Mouse (Mus musculus) C2C12 (cell line): ENCODE measurements around the gene Nol7.

Experiments used
- CEBPB ChIP-seq: IDR thresholded peaks from one replicate; pipeline ENCODE4 v1.6.1; 2011; ENCODE audit warnings: low read depth, mild to moderate bottlenecking, control low read depth, moderate library complexity
- CTCF ChIP-seq: IDR thresholded peaks from one replicate; pipeline ENCODE4 v1.5.1; 2011; ENCODE audit not compliant: control insufficient read depth, insufficient read depth, insufficient read length
- FOSL1 ChIP-seq: IDR thresholded peaks from one replicate; pipeline ENCODE4 v1.8.0; 2011; ENCODE audit warnings: mild to moderate bottlenecking, low read length; ENCODE audit not compliant: poor library complexity, insufficient read depth, severe bottlenecking
- MAX ChIP-seq: IDR thresholded peaks from one replicate; pipeline ENCODE4 v1.6.1; 2011; ENCODE audit warnings: mild to moderate bottlenecking, control low read depth
- MYOD1 ChIP-seq: IDR thresholded peaks from one replicate; pipeline ENCODE4 v1.6.1; 2011; ENCODE audit warnings: low read depth; ENCODE audit not compliant: control insufficient read depth, insufficient read length
- MYOG ChIP-seq: IDR thresholded peaks from one replicate; pipeline ENCODE4 v1.6.1; 2011; ENCODE audit not compliant: control insufficient read depth, insufficient read length; ENCODE audit errors: extremely low read depth
- USF1 ChIP-seq: IDR thresholded peaks from one replicate; pipeline ENCODE4 v1.6.1; 2011; ENCODE audit warnings: low read depth, mild to moderate bottlenecking, control low read depth, moderate library complexity

DNA sequence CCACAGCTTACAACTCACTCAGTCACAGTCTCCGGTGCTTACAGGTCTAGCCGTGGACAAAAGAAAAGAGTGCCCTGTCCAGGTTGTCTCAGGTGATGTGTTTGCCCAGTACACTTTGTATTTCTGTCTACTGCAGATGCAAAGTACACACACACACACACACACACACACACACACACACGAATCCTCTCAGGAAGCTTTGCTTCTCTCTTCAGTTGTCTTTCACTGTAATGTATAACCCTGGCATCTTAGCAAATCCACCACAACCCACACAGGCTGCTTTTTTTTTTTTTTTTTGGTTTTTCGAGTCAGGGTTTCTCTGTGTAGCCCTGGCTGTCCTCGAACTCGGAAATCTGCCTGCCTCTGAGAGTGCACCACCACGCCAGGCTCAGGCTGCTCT, 56.2 kb downstream of the Nol7 start:
- TF ChIP-seq CTCF (no peak), CEBPB (no peak), MAX (no peak), USF1 (no peak), MYOG (no peak), MYOD1 (no peak), FOSL1 (no peak)
